Mouse (Mus musculus): ENCODE measurements around the gene Cmtm1.
A peak's percentile ranks its signal among the peaks of the same experiment; 100 is the strongest.
"Not testable (repeated sequence)": the region's sequence is repeated elsewhere in the genome, so short reads cannot be mapped to it uniquely, and the experiment has no call there.

Cmtm1 gene

DNA sequence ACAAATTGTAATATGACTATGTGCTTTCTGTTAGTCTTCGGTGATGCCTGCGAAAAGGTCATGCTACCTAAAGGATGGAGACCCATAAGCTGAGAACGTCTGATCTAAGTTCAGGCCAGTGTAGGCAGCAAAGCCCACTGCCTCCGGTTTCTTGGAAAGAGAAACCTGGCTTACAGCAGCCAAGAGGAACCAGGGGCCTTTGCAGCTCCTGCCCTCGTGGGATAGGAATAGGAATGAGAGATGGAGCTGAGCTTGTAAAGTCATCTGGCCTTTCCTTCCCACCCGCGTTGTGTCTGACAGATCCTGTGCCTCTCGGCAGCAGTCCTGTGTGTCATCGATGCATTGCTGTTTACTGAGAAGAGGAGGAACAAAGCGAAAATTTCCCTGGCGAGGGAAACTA, 11.3 kb upstream of the Cmtm1 start, which contains the start of gene Gm11020:
TSS of gene Gm11020 (plus strand) at position 301 of the 400 bp plus-strand sequence.
- DNase-seq (ENCODE audit: low spot score in 2 of 2), result not testable (repeated sequence)

DNA sequence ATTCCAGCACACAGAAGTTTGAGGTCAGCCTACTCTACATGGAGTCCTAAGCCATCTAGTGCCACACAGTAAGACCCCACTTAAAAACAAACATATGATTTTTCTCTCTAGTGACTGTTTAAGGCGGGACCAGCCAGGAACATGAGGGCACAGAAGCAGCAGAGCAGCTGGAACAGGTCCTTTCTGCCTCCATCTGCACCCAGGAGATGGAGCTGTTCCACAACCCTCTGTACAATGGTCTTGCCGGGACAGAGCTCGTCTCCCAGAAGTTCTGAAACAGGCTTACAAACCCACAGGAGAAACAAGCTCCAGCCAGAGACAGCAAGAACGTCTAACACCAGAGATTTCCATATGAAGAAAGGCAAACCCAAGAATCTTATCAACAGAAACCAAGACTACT, 3.4 kb upstream of the Cmtm1 start:
- no peak for DNase-seq (ENCODE audit: low spot score in 2 of 2)

DNA sequence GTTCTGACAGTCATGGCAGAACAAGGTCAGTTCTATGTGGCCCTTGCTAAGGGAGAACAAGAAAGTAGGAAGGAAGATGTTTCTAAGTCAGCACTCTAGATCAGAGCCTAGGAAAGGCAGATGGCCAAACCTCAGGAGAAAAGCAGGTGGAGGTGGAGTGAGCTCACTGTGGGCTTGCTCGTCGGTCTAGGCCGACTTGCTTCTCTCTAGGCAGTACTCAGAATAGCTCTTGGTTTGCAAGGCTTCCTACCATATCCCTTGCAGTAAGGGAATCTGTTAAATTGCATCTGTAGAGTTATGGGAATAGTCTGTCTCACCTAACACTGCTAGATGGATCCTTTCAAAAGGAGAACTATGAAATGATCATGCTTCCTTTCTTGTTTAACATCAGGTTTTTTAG, 2.1 kb upstream of the Cmtm1 start:
- DNase-seq (ENCODE audit: low spot score in 2 of 2), result not testable (repeated sequence)

DNA sequence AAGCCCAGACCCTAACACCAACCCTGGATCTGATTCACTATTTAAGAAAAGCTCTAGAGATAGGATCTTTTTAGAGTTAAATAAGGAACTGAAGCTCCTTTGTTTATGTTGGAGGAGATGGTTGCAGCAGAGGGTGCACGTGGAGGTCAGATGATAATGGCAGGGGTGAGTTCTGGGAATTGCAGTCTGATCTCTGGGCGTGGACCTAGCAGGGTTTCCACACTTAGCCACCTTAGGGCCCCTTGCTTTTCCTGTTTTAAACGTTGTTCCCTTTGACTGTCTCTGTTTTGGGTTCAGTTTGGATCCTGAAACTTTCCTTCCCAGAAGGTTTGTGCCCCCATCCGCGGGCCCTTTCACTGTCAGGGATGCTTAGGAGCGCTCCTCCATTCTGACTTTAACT, 1.6 kb downstream of the Cmtm1 start:
- DNase-seq (ENCODE audit: low spot score in 2 of 2), result not testable (repeated sequence)

DNA sequence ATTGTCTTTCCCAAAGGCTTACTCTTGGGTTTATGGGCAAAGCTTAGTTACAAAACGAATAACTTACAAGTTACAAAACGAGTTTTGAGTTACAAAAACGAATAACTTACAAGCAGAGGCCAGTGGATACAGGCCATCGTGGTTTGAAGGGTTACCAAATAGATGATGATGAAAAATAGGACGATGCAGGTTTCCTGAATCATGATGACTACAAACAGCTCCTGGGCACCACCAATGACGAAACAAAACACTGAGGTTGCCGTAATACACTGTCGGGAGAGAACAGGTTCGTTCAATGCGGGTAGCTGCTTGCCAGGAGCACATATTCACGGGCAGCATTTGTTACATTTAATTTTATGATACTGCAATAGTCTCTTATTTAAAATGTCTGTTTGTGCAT, 5.0 kb downstream of the Cmtm1 start:
- no peak for DNase-seq (ENCODE audit: low spot score in 2 of 2)

DNA sequence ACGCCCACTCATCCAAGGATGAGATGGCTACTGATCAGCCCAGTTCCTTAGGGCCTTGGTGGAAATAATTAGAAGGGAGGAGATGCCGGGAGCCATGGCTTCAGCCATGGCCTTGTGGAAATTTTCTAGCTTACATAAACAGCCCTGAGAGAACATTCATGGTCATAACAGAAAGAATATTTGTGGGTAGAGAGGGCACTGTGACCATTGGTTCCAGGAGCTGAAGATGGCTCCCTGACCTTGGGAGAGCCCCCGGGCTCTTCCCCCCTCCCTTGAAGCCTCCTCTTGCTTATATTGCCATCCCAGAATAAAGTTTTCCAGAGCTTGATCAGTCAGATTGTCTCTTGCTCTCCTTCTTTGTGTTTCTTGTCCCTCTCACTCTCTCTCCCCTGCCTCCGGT, 7.4 kb downstream of the Cmtm1 start:
- not testable (repeated sequence) for DNase-seq (ENCODE audit: low spot score in 2 of 2)

DNA sequence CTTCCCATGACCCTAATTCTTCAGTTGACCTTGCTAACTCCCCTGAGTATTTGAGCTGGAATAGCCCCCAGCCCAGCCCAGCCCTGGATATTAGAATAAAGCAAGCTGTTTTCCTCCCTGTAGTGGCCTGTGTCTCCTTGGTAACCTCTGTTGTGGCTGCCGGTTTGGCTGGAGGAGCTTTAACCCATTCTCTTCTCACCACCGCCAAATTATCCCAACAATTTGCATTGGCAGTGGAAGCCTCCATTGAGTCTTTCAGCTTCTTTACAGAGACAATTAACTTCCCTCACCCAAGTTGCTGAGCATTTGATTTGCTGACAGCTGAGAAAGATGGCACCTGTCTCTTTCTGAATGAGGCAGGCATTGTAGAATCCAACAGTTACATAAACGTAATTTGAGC, 8.4 kb downstream of the Cmtm1 start:
- not testable (repeated sequence) for DNase-seq (ENCODE audit: low spot score in 2 of 2)

DNA sequence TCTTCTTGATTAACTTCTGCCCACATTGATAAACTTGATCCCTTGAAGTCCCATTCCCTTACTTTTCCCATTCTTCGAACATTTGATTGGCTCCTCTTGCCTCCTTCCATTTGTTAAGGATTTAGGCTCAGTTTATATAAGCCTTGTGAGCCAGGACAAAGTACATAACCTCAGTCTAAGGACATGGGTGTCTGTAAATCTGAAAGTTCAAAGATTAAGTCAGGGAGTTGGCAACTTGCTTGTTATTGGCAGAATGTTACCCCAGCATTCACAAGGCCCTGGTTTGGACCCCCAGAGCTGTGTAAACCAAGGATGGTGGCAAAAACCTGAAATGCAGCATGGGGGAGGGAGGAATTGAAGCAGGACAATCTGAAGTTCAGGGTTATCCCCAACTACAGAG, 15.5 kb downstream of the Cmtm1 start:
- DNase-seq (ENCODE audit: low spot score in 2 of 2), result no peak

DNA sequence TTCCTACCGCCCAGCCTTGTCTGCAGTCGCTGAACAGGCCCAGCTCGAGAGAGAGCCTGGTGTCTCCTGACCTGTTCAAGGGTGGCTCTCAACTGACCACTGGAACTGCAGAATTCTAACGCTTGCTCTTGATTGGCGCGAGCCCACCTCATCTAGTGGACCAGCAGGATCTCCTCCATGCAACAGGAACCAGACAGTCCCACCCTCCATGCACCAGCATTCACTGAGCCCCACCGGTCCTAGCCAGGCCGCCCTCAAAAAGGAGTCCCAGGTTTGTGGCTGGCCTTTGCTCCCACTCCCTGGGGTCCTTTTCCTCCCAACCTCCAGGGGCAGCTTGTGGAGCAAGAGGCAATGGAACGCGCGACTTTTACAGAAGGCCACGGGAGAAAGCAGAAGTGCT, 16.9 kb downstream of the Cmtm1 start, which contains the start of gene Cmtm2a:
TSS of gene Cmtm2a (minus strand) at position 101 of the 400 bp plus-strand sequence.
- DNase-seq (ENCODE audit: low spot score in 2 of 2), result not testable (repeated sequence)

DNA sequence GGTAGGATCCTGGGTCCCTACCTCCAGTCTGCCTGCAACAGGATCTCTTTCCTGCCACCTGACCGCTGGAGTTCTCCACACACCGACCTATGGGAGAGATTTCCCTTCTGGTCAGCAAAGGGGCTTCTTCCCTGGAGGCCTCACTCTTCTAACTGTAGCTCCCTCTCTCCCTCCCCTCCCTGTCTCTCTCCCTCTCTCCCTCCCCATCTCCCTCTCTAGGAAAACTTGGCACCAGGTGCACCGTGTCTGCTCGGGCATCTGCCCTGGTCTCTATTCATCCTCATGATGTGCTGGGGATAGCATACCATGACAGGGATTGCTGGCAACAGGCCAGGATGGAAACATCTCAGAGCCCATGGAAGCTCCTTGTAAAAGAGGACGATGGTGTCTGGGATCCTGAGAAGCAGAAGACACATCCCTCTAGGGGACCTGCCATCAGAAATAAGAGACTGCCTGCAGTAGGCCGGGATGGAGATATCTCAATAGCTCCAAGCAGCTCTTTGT, 41.0 kb downstream of the Cmtm1 start:
- DNase-seq (ENCODE audit: low spot score in 2 of 2), result no peak

DNA sequence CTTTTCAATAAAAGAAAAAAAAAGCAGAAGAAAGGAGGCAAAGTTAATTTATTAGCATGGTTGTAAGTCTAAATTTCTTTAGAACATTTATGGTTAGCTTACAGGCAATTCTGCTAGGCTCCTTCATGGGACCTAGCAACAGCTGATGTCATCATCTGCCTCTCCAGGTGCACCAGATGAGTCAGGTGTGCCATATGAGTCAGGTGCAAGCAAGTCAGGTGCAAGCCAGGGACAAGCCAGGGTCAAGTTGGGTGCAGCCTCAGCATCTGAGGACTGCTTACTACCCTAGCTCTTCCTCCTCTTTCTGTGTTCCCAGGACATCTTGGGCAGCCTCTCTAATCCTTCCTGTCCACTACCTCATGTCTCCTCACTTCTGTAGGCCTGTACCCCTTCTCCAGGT, 41.6 kb downstream of the Cmtm1 start:
- no peak for DNase-seq (ENCODE audit: low spot score in 2 of 2)

DNA sequence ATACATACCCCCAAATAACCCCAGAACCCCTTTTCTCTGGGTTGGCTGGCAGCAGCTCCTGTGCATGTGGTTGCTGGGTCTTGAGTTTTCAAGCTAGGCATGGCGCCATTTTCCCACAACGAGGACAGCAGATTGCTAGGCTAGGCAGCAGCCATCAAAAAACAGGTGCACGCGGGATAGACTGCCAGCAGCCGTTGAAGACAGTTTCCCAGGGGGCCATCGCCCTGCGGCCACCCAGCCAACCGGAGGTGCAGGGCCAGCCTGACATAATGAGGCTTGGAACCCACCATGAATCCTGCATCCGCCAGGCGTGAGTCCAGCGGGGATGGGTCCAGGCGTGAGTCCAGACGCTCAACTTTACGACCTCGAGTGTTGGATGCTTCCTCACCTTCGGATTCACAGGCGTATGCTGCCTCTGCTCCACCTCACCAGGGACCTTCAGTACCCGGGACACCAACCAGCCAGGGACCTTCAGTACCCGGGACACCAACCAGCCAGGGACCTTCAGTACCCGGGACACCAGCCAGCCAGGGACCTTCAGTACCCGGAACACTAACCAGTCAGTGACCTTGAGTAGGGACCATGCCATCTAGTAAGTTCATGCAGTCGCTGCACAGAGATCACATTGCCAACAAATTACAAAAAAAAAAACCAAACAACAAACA, 45.5 kb downstream of the Cmtm1 start:
- DNase-seq (ENCODE audit: low spot score in 2 of 2), result not testable (repeated sequence)

DNA sequence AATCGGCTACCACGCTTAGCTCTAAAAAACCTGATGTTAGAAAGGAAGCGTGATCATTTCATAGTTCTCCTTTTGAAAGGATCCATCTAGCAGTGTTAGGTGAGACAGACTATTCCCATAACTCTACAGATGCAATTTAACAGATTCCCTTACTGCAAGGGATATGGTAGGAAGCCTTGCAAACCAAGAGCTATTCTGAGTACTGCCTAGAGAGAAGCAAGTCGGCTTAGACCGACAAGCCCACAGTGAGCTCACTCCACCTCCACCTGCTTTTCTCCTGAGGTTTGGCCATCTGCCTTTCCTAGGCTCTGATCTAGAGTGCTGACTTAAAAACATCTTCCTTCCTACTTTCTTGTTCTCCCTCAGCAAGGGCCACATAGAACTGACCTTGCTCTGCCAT, 48.1 kb downstream of the Cmtm1 start:
- DNase-seq (ENCODE audit: low spot score in 2 of 2), result not testable (repeated sequence)

DNA sequence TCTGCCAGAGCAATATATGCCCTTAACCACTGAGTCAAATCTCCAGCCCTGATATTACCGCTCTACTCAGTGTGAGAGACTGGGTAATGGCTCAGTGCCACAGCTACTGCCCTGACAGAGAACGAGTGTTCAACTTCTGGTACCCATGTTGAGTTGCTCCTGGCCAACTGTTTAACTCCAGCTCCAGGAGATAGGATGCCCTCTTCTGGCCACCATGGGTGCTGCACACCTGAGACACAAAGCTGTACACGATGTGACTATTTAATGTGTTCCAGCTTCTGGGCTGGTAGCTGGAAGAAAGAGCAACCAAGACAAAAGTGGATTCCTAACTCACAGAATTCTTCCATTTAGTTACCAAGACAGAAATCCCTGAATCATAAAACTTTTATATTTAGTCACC, 56.9 kb downstream of the Cmtm1 start:
- DNase-seq (ENCODE audit: low spot score in 2 of 2), result no peak

DNA sequence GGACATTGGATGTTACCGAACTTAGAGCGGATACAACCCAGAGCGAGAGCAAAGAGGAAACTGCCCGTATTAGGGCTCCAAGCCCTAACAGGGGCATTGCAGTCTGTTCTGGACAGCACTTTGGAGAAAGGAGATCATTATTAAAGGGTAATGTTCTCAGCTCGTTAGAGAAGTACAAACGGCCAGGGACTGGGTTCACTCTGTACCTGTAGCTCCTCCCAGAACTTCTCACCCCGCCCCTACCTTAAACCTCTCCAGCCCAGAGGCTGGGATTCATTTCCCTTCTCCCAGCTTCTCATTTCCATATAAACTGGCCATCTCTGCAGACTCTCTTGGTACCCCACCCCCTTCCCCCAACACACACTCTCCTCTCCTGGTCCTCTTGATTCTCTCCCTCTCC, 58.5 kb downstream of the Cmtm1 start:
- DNase-seq (ENCODE audit: low spot score in 2 of 2), result no peak

DNA sequence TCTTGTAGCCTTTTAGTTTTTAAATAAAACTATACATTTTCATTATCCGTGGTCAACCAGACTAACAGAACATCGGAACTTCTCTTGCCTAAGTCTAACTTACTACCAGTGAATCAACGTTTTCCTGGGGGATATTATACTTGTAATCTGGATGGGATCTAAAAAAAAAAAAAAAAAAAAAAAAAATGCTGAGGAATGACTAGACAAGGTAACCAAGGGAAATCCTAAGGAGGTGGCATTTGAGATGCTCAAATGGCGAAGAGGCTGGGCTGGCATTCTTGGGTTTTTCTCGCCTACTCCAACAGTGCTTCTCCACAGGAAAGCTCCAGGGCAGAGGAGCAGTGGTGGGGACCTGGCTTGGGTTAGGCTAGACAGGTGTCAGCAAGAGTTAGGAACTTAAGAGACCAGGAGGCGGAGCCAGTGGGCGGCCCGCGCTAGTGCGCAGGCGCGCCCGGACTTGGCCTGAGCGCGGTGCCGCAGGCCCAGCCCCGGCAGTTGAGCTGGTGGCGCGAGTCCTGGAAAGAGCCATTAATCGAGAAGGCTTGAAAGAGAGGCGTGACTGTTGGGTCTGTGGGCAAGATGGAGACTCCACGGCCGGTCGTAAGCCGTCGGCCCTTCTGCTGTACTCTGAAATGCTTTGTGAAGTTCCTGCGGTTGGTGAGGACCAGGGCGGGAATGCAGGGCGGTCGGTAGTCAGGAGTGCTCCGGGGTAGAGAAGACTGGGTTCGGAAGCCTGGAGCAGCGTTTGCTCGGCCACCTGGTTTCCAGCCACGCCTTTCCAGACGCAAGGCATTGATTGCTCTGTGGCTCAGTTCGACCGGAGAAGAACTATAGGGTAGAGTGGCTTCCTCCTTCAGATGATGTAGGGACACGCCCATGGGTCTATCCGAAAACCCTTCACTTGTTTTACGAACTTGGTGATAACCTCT, 59.2 kb downstream of the Cmtm1 start, which contains the start of gene Cklf:
TSS of gene Cklf (plus strand) at position 423 of the 929 bp plus-strand sequence.
- peak; percentile 57 to 59 for DNase-seq (ENCODE audit: low spot score in 2 of 2)

DNA sequence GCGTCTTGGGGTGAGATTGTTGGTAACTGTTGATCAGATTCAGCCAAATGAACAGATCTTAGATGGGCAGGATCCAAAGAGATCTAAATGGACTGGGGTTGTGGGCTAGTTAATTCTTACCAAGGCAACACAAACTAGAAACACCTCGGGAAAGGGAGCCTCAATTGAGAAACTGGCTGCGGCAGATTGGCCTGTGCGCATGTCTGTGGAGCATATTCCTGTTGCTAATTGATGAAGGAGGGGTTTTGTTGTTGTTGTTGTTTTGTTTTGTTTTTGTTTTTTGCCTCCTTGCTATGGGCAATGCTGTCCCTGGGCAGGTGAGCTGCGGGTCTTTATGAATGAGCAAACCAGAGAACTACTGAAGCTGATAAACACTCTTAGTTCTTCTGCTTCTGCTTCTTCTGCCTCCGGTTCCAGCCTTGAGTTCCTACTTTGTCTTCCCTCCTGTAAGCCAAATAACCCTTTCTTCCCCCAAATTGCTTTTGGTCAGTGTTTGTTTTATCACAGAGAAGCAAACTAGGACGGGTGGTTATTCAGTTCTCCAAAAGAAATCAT, 60.4 kb downstream of the Cmtm1 start:
- no peak for DNase-seq (ENCODE audit: low spot score in 2 of 2)

DNA sequence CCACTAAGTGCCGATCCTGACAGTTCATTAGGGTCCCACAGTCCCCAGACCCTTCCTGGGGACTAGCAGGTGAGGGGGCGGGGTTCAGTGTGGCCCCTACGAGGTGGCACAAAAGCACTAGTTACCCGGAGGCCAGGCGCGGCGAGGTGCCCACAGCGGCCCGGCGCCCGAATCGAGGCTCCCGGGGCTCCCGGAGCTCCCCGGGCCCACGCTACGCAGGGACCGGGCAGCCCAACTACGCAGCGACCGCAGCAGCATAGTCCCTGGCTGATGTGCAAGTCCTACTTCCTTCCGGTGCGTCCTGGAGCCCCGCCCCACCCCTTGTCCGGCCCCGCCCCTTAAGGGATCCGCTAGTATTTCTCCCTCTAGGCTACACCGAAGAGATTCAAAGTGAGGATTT, 61.7 kb downstream of the Cmtm1 start, which contains the start of gene Tk2:
TSS of gene Tk2 (minus strand) at position 283 of the 400 bp plus-strand sequence.
- DNase-seq (ENCODE audit: low spot score in 2 of 2), result peak; percentile 52 to 68

DNA sequence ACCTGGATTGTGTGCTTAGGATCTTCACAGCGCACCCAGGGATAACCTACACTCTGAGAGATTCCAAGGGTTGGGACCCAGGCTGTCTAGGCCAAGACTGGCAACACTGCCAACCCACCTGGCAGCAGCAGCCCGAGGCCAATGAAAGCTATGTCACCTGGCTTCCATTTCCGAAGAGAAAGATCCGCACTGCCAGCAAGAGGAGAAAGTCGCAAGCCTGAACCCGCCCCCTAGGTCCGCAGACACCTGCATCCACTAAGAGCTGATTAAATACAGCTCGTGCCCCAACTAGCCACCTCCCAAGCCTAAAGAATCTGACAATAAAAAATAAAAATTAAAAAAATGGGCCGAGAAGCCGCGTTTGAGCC, 62.1 kb downstream of the Cmtm1 start:
- no peak for DNase-seq (ENCODE audit: low spot score in 2 of 2)

DNA sequence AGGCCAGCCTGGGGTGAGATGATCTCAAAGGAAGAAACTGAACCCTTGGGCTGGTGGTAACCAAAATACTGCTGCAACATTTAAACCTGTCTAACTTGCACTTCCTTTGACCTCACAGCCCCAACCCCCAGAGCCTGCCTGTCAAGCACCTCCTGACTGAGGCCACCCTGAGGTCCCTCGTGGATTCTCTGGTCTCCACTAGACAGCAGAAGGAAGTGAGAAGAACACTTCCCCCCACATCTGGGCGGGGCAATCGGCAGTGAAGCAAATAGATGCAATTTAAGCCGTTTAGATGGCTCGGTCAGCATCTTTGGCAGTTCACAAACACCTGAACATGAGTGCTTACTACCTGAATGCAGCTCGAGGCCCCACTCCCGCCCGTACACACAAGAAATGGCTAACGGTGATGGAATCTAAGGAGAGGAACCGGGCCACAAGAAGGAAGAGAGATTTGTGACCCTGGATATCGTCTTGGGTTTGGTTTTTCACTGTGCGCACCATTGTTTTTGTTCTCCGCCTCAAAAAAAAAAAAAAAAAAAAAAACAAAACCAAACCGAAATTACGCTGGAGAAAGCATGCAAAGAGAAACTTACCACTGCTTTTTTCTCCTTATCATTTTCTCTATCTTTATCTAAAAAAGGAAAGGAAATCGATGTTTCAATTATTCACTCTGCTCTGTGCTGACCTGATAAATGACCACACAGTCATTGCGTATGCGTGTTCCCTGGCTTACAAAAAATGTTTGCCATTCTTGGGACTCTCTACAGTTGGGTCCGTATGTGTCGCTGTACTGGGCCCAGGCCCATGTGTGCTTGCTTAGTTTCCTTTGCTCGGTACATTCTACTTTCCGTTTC, 62.7 kb downstream of the Cmtm1 start:
- DNase-seq (ENCODE audit: low spot score in 2 of 2), result no peak

DNA sequence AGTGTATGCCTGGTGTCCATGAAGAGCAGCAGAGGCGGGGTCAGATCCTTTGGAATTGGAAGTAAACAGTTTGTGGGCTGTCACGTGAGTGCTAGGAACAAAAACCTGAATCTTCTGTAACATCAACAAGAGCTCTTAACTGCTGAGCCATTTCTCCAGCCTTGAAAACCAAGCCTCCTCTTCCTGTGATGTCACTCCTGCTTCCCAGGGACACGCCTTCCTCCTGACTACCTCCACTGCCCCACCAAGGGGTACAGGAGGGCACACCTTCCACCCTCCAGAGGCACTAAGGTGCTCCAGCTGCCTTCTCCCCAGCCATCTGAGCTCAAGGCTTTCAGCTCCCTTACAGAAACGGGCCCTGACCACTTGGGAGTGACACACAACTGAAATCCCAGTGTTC, 63.3 kb downstream of the Cmtm1 start:
- no peak for DNase-seq (ENCODE audit: low spot score in 2 of 2)
